Mouse (Mus musculus): ENCODE results near the gene Smim27. TPM values are rescaled to one million over a fixed set of nuclear protein-coding genes. Genes with fewer than 3 reads are reported as not detected.
"Not testable (repeated sequence)": the region's sequence is repeated elsewhere in the genome, so short reads cannot be mapped to it uniquely, and the experiment has no call there.

Gene Smim27
- polyA plus RNA-seq, 1 experiment: 44.7 TPM

DNA sequence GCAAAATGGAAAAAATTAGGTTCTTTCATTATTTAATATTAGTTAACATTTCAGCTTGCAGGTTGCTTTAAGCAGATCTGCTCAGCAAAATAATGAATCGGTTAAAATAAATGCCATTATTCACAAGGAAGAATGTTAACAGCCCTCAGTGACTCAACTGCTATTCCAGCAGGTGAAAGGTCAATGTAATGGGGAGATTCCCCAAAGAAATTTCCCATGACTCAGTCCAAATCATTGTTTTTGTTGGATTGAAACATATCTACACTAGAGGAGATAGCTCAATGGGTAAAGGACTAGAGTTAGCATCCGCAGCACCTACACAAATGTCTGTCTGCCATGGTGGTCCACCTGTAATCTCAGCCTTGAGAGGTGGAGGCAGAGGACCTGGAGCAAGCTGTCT is 19.7 kb downstream of the Smim27 start:
- no peak overlapping the region for H3K27ac ChIP-seq (replicated peaks; ENCODE audit: low read depth, low read length)
- H3K4me3 ChIP-seq (ENCODE audit: insufficient read depth, low read depth, low read length): no peak overlapping the region
- H3K4me1 ChIP-seq (ENCODE audit: control insufficient read depth, insufficient read depth, insufficient read length, low read length): no peaks in the 10 kb centered on the region

DNA sequence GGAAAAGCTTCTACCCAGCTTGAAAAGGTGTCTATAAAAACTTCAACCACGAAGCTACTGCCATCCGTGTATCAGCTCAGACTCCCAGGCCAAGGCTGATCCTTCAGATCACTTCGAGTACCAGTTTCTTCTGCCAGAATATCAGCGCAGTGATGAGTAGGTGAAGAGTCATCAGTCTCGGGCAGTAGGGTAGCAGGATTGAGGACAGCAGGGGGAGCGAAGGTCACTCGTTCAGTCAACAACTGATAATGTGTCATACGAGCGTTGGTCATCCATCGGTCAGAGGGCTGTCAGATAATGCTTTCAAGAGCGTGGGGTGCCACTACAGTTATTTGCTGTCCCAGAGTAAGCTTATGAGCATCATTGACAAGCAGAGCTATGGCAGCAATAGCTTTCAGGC is 22.1 kb downstream of the Smim27 start:
- H3K4me3 ChIP-seq (ENCODE audit: insufficient read depth, low read depth, low read length): not testable (repeated sequence)

GRCm38 (mm10) chr4:40299169-40299568 is 29.8 kb downstream of the Smim27 start:
- H3K4me1 ChIP-seq (ENCODE audit: control insufficient read depth, insufficient read depth, insufficient read length, low read length): no peaks in the 10 kb centered on the region
- H3K27ac ChIP-seq (replicated peaks; ENCODE audit: low read depth, low read length): no peak overlapping the region
- H3K4me3 ChIP-seq (ENCODE audit: insufficient read depth, low read depth, low read length): no peak overlapping the region

More for the DNA sequence above, 22.1 kb downstream of the Smim27 start:
- H3K27ac ChIP-seq (replicated peaks; ENCODE audit: low read depth, low read length); H3K4me1 ChIP-seq (ENCODE audit: control insufficient read depth, insufficient read depth, insufficient read length, low read length): not testable (repeated sequence)

GRCm38 (mm10) chr4:40301076-40301789 is 31.9 kb downstream of the Smim27 start:
- no peak overlapping the region; the same call in 1 of the 2 replicates for H3K4me3 ChIP-seq (ENCODE audit: insufficient read depth, low read depth, low read length)

GRCm38 (mm10) chr4:40302445-40303125 is 33.2 kb downstream of the Smim27 start:
- Histone ChIP-seq H3K27ac (replicated peaks; ENCODE audit: low read depth, low read length) (no peak overlapping the region), H3K4me3 (ENCODE audit: insufficient read depth, low read depth, low read length) (no peak overlapping the region), H3K4me1 (ENCODE audit: control insufficient read depth, insufficient read depth, insufficient read length, low read length) (no peaks in the 10 kb centered on the region)

More at GRCm38 (mm10) chr4:40301076-40301789, 31.9 kb downstream of the Smim27 start:
- Histone ChIP-seq H3K27ac (replicated peaks; ENCODE audit: low read depth, low read length) (no peak overlapping the region), H3K4me1 (ENCODE audit: control insufficient read depth, insufficient read depth, insufficient read length, low read length) (no peaks in the 10 kb centered on the region)

DNA sequence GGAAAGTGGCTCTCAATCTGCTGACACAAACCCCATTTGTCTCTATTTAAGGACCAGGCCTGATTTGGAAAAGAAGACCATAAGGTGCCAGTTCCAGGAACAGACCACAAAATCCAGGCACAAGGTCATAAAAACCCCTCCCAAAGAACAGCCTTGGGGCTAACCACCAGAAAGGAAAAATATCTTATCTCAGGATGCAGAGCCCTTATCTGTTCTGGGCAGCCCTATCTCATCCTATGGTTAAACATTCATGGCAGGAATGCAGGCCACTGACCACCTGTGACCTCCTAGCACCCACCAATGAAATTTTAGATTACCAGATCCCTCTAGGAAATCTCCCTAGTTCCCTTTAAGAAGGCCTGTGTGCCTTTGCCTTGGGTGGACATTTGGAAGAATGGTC is 40.3 kb downstream of the Smim27 start:
- peaks cover 3% of the 10 kb centered on the region; the same call in 1 of the 2 replicates for H3K4me1 ChIP-seq (ENCODE audit: control insufficient read depth, insufficient read depth, insufficient read length, low read length)
- H3K4me3 ChIP-seq (ENCODE audit: insufficient read depth, low read depth, low read length): no peak overlapping the region
- no peak overlapping the region for H3K27ac ChIP-seq (replicated peaks; ENCODE audit: low read depth, low read length)

GRCm38 (mm10) chr4:40310796-40311383 is 41.5 kb downstream of the Smim27 start:
- Histone ChIP-seq H3K27ac (replicated peaks; ENCODE audit: low read depth, low read length) (no peak overlapping the region), H3K4me1 (ENCODE audit: control insufficient read depth, insufficient read depth, insufficient read length, low read length) (peaks cover 3% of the 10 kb centered on the region; the same call in 1 of the 2 replicates), H3K4me3 (ENCODE audit: insufficient read depth, low read depth, low read length) (no peak overlapping the region)

DNA sequence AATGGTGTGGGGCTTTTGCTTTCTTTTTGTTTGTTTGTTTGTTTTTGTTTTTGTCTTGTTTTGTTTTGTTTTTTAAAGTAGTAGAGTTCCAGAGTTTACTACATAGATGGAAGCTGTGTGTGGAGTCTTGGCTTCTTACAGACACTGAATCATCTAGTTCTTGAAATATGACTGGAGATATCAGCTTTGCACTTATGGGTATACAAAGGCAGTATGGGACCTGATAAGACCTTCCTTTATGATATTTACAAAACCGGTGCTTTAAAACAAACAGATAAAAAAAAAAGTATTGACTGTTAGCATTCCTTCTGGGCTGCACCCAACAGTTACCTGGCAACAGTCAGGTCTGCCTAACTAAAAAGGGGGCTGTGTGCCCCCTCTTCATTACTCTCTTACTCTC is 42.8 kb downstream of the Smim27 start:
- Histone ChIP-seq H3K27ac (replicated peaks; ENCODE audit: low read depth, low read length) (no peak overlapping the region), H3K4me1 (ENCODE audit: control insufficient read depth, insufficient read depth, insufficient read length, low read length) (peaks cover 3% of the 10 kb centered on the region; the same call in 1 of the 2 replicates), H3K4me3 (ENCODE audit: insufficient read depth, low read depth, low read length) (no peak overlapping the region)

- Histone ChIP-seq H3K4me3 (ENCODE audit: insufficient read depth, low read depth, low read length) (no peak overlapping the region), H3K4me1 (ENCODE audit: control insufficient read depth, insufficient read depth, insufficient read length, low read length) (peaks cover 3% of the 10 kb centered on the region; the same call in 1 of the 2 replicates), H3K27ac (replicated peaks; ENCODE audit: low read depth, low read length) (no peak overlapping the region)
These were observed 43.6 kb downstream of the Smim27 start for GRCm38 (mm10) chr4:40313026-40313425.

DNA sequence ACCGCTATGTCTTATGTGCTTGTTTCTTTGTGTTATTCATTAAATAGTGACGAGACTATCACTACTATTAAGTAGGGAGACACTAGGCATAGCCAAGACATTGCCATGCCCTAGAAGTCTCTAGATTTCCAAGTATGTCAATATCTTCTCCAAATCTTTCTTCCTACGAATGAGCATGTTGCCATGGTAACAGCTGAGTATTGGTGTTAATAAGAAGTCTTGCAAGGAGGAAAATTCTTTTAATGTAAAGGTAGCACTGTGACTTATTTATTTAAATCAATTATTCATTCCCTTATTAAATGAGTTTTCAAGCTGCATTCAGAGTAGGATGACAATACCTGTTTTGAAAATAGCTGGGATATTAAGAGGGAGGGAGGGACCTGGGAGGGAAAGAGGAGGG is 48.0 kb downstream of the Smim27 start:
- peaks cover 3% of the 10 kb centered on the region; the same call in 1 of the 2 replicates for H3K4me1 ChIP-seq (ENCODE audit: control insufficient read depth, insufficient read depth, insufficient read length, low read length)
- no peak overlapping the region for H3K27ac ChIP-seq (replicated peaks; ENCODE audit: low read depth, low read length)
- no peak overlapping the region for H3K4me3 ChIP-seq (ENCODE audit: insufficient read depth, low read depth, low read length)

Other genes with a start within 250 kb of the Smim27 start
- gene Aco1, start 126.5 kb upstream of the Smim27 start, polyA plus RNA-seq (2012; ENCODE audit: insufficient read depth, insufficient read length, missing spikeins): 101 and 105 TPM in 2 replicates
- gene Ddx58, start 29.8 kb upstream of the Smim27 start, polyA plus RNA-seq (2012; ENCODE audit: insufficient read depth, insufficient read length, missing spikeins): 12.0 and 16.6 TPM in 2 replicates
- gene Topors, start 271 bp downstream of the Smim27 start, polyA plus RNA-seq (2012; ENCODE audit: insufficient read depth, insufficient read length, missing spikeins): 10.1 and 13.4 TPM in 2 replicates
- gene Ndufb6, start 9.8 kb downstream of the Smim27 start, polyA plus RNA-seq (2012; ENCODE audit: insufficient read depth, insufficient read length, missing spikeins): 1,625 and 1,691 TPM in 2 replicates
- not detected in 2 replicates for gene Tmem215, start 202.6 kb downstream of the Smim27 start, polyA plus RNA-seq (2012; ENCODE audit: insufficient read depth, insufficient read length, missing spikeins)